Mouse (Mus musculus) CD4-positive, CD25-positive, alpha-beta regulatory T cell, adult 4 months (primary cell): Measurements from ENCODE around the gene Galnt4. TPM values are rescaled to one million over a fixed set of nuclear protein-coding genes. Genes with fewer than 3 reads are reported as not detected.
"Not testable (repeated sequence)": the region's sequence is repeated elsewhere in the genome, so short reads cannot be mapped to it uniquely, and the experiment has no call there.

Experiments used
- ATAC-seq: one replicate; pipeline ENCODE4 v1.8.0; 2017
- polyA plus RNA-seq, 2 experiments: library from polyadenylated mRNA; unstranded; fragments of 100-300 nt; shearing (Covaris generic); gene quantifications; one replicate each; pipeline ENCODE4 v1.2.1; 2017

Gene Galnt4
- polyA plus RNA-seq, 2 experiments from 2014 or later, result 2.8 to 3.3 TPM

GRCm38 (mm10) chr10:99157697-99158096 is 49.7 kb downstream of the Galnt4 start:
- ATAC-seq, result not testable (repeated sequence)

GRCm38 (mm10) chr10:99161987-99162582 is 54.1 kb downstream of the Galnt4 start:
- ATAC-seq, result peak; percentile 67

Other genes starting within 250 kb of the Galnt4 start
- 100 to 1,000 TPM; 147 to 159 TPM for gene Atp2b1, start 193.8 kb upstream of the Galnt4 start, polyA plus RNA-seq
- gene Poc1b, start 1.1 kb upstream of the Galnt4 start, polyA plus RNA-seq, result 10 to 100 TPM; 10.0 TPM
- under 1 TPM in 1 of 2 experiments, not detected in 1; 0.47 TPM for gene Phxr2, start 18.2 kb downstream of the Galnt4 start, polyA plus RNA-seq
- 10 to 100 TPM; 23.4 to 38.0 TPM for gene Dusp6, start 155.1 kb downstream of the Galnt4 start, polyA plus RNA-seq